In the genomic region with DNA sequence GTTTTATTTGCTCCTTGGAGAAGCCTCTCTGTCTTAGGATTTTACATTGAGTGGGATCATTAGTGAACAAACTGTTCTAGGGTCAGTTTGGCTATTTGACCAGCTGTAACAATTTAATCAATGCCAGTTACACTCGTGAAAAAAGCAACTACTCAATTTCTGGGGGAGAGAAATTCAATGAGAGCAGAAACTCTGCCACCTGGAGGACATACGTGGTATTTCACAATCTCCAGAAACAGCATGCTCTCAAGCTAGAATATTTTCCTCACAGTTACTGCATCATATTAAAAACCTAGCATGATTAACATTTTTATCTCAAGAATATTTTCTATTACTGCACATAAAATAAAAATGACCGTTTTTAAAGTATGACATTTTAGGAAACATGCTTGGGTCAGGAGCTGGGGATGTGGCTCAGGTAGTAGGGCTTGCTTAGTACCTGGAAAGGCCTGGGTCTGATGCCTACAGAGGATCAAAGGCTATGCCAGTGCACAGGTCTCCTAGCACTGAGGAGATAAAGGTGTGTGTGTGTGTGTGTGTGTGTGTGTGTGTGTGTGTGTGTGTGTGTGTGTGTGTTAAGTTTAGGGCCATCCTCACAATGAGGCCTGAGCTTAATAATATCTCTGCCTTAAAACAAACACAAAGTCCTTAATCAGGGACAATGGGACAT, we compare ENCODE assay signal across 9 mouse cellular contexts. TPM values are rescaled to one million over a fixed set of nuclear protein-coding genes. Genes with fewer than 3 reads are reported as not detected.
DNase-seq lines count a peak whose midpoint lies in the region; ATAC-seq and TF ChIP-seq lines count a peak whose summit lies in the region.
"Had no signal": no experiment of that assay in that cellular context is flagged by ENCODE, and none has a peak within 500 bp of the region (broad histone marks: within the 10 kb centered on the region; RNA-seq: fewer than 3 reads in every experiment).

No protein-coding gene starts in this region.

- no peaks in the 10 kb centered on the region for H3K9me3 ChIP-seq in midbrain, embryonic 13.5 days

- TF ChIP-seq POLR2A in cerebellum, adult 2 months (IDR thresholded peaks at IDR 0.05; ENCODE audit: borderline replicate concordance, insufficient read depth, low read length) = no peak

- DNase-seq in cerebellum, adult 2 months = peak in 1 of 2 experiments; percentile 18
- no peak for DNase-seq in cerebellum, adult 11 months
- peak; percentile 50 to 77 for DNase-seq in left cerebral cortex, postnatal 14 days (ENCODE audit: low spot score in 2 of 2)
- no peak for DNase-seq in left cerebral cortex, adult 8-10 months (ENCODE audit: low spot score in 2 of 2)
- peak; percentile 75 for DNase-seq in Muller cell, postnatal 12 days (ENCODE audit: inconsistent ontology term)
- peak; percentile 71 for DNase-seq in forelimb bud, embryonic 11.5 days (ENCODE audit: low read depth, low spot score)
- DNase-seq in thymus, postnatal 14 days = no peak

- H3K4me3 ChIP-seq in cerebellum, adult 2 months (replicated peaks; ENCODE audit: insufficient read depth, low read depth, low read length) = no peak overlapping the region
- no peak overlapping the region for H3K4me3 ChIP-seq in midbrain, embryonic 13.5 days (replicated peaks)

- H3K4me1 ChIP-seq in cerebellum, adult 2 months (ENCODE audit: control insufficient read depth, insufficient read depth, low read length) = no peaks in the 10 kb centered on the region
- H3K4me1 ChIP-seq in midbrain, embryonic 13.5 days (replicated peaks) = no peaks in the 10 kb centered on the region

- TF ChIP-seq CTCF in cerebellum, adult 2 months (IDR thresholded peaks at IDR 0.05; ENCODE audit: borderline replicate concordance, insufficient read depth, low read depth, low read length) = peak; percentile 45; the same call in 1 of the 2 replicates

- no peak overlapping the region for H3K27ac ChIP-seq in cerebellum, adult 2 months (ENCODE audit: insufficient read depth, low read length)
- H3K27ac ChIP-seq in midbrain, embryonic 13.5 days = no peak overlapping the region

- WGBS in cerebellum, adult 2 months = under 1% methylated on average over 3 of the region's 3 CpGs
- WGBS in midbrain, embryonic 13.5 days = 2% methylated on average over 3 of the region's 3 CpGs

- no peak overlapping the region for H3K9ac ChIP-seq in midbrain, embryonic 13.5 days (replicated peaks)

- H3K36me3 ChIP-seq in midbrain, embryonic 13.5 days = peaks cover 16% of the 10 kb centered on the region

- H3K4me2 ChIP-seq in midbrain, embryonic 13.5 days (replicated peaks) = no peak overlapping the region

- intact Hi-C loops in left cerebral cortex, postnatal 14 days (cut with DNase I) = loop anchor here (2.0 to 5.0 kb wide), 4 partner anchors 320 to 1166 kb away; no protein-coding TSS in a partner anchor

- ATAC-seq in midbrain, embryonic 13.5 days = peak; percentile 60; the same call in 1 of the 2 replicates
- ATAC-seq: Patski had no signal

- no peaks in the 10 kb centered on the region for H3K27me3 ChIP-seq in cerebellum, adult 2 months (ENCODE audit: control insufficient read depth, insufficient read depth, low read length)
- 0 out of 2 replicates have a peak, but pooled peaks cover 5% of the 10 kb centered on the region for H3K27me3 ChIP-seq in midbrain, embryonic 13.5 days
- H3K27me3 ChIP-seq: Patski had no signal

RNA-seq across cellular contexts. Expression of a gene that starts 7.1 kb away (rescaled TPM):
- 3.8 and 4.0 TPM in 2 replicates for polyA plus RNA-seq in cerebellum, adult 2 months (2012; rRNA removed)
- total RNA-seq in left cerebral cortex, postnatal 14 days (2021) = 10 to 100 TPM in 1 of 2 experiments, 1 to 10 TPM in 1; 8.2 to 10.6 TPM
- 1 to 10 TPM; 5.7 to 7.0 (median 6.7) TPM for total RNA-seq in left cerebral cortex, adult 8-10 months (2022)
- polyA plus RNA-seq in midbrain, embryonic 13.5 days (2015; fragmentation: Nextera tagmentation; extraction: Ambion mirVana) = 10.2 and 11.1 TPM in 2 replicates

RNA-seq across cellular contexts. Expression of a gene that starts 36.2 kb away (rescaled TPM):
- polyA plus RNA-seq in cerebellum, adult 2 months (2012; rRNA removed) = 10.7 and 12.2 TPM in 2 replicates
- total RNA-seq in left cerebral cortex, postnatal 14 days (2021) = 10 to 100 TPM; 13.0 to 14.5 TPM
- total RNA-seq in left cerebral cortex, adult 8-10 months (2022) = 10 to 100 TPM; 11.2 to 15.2 (median 12.4) TPM
- polyA plus RNA-seq in midbrain, embryonic 13.5 days (2015; fragmentation: Nextera tagmentation; extraction: Ambion mirVana) = 34.6 and 38.8 TPM in 2 replicates

Comparison
In these comparisons a context has a peak if more than half of its experiments do, and no peak if none do; other contexts are left out.
1. DNase-seq: peak in left cerebral cortex, postnatal 14 days (2 of 2), Muller cell, postnatal 12 days (single experiment) and forelimb bud, embryonic 11.5 days (single experiment); none in cerebellum, adult 11 months (single experiment), left cerebral cortex, adult 8-10 months (0 of 2) and thymus, postnatal 14 days (single experiment).